Mouse (Mus musculus) midbrain, embryonic 16.5 days (tissue): ENCODE measurements around the gene Atp5l. TPM values are rescaled to one million over a fixed set of nuclear protein-coding genes. Genes with fewer than 3 reads are reported as not detected.

Experiments used
- ATAC-seq: fragments of 200-750 bp; cut with Nextera tagmentation; 2 replicates; pipeline ENCODE4 v1.8.0; 2017; ENCODE audit warnings: moderate TSS enrichment
- H3K27ac ChIP-seq: fragments of 300-500 bp; sonication (generic); 2 replicates; pipeline ENCODE4 v1.5.1; 2014; ENCODE audit warnings: mild to moderate bottlenecking, low read length, mixed read lengths
- H3K27me3 ChIP-seq: fragments of 300-500 bp; sonication (generic); 2 replicates; pipeline ENCODE4 v1.6.1; 2014; ENCODE audit warnings: low read depth, low read length, mixed read lengths; ENCODE audit not compliant: control insufficient read depth, insufficient read depth
- H3K36me3 ChIP-seq: fragments of 300-500 bp; sonication (generic); 2 replicates; pipeline ENCODE4 v1.6.1; 2014; ENCODE audit warnings: mild to moderate bottlenecking, low read length, moderate library complexity, mixed read lengths; ENCODE audit not compliant: control insufficient read depth, insufficient read depth
- H3K4me1 ChIP-seq: fragments of 300-500 bp; sonication (generic); 2 replicates; pipeline ENCODE4 v1.6.1; 2014; ENCODE audit warnings: mild to moderate bottlenecking, low read length, mixed read lengths; ENCODE audit not compliant: control insufficient read depth, insufficient read depth
- H3K4me2 ChIP-seq: fragments of 300-500 bp; sonication (generic); 2 replicates; pipeline ENCODE4 v1.6.1; 2014; ENCODE audit warnings: mild to moderate bottlenecking, low read length, mixed read lengths
- H3K4me3 ChIP-seq: fragments of 300-500 bp; sonication (generic); 2 replicates; pipeline ENCODE4 v1.5.1; 2014; ENCODE audit warnings: low read depth, mild to moderate bottlenecking, low read length, moderate library complexity, mixed read lengths
- H3K9ac ChIP-seq: fragments of 300-500 bp; sonication (generic); 2 replicates; pipeline ENCODE4 v1.6.1; 2014; ENCODE audit warnings: low read depth, low read length, mixed read lengths
- H3K9me3 ChIP-seq: fragments of 300-500 bp; sonication (generic); replicated peaks from 2 replicates; pipeline ENCODE4 v1.6.1; 2014; ENCODE audit warnings: mild to moderate bottlenecking, low read length, mixed read lengths; ENCODE audit not compliant: control insufficient read depth, poor library complexity, severe bottlenecking
- WGBS: fragments of 180-500 bp; shearing (Covaris S2); extraction: QIAGEN DNeasy Blood & Tissue Kit; methylation state at CpG from one replicate; pipeline ENCODE4 v1.1.7; 2014; 5-methylcytosine and 5-hydroxymethylcytosine counted together
- polyA plus RNA-seq: library from polyadenylated mRNA; unstranded; fragments of >200 nt; fragmentation: Nextera tagmentation; extraction: Ambion mirVana; gene quantifications from 2 replicates; pipeline ENCODE4 v1.2.1, GENCODE M21; 2015

Gene Atp5l
- polyA plus RNA-seq, 1 experiment from 2014 or later, result 716 TPM

GRCm38 (mm10) chr9:44946185-44946695 lies 25.7 kb upstream of the Atp5l start:
- Histone ChIP-seq H3K27me3 (no peaks in the 10 kb centered on the region), H3K4me2 (no peak overlapping the region), H3K9me3 (no peaks in the 10 kb centered on the region), H3K27ac (no peak overlapping the region), H3K4me3 (no peak overlapping the region), H3K4me1 (no peaks in the 10 kb centered on the region), H3K36me3 (peaks cover 55% of the 10 kb centered on the region), H3K9ac (no peak overlapping the region)
- ATAC-seq, result no peak
- 92% methylated on average over 7 of the region's 7 CpGs for WGBS

DNA sequence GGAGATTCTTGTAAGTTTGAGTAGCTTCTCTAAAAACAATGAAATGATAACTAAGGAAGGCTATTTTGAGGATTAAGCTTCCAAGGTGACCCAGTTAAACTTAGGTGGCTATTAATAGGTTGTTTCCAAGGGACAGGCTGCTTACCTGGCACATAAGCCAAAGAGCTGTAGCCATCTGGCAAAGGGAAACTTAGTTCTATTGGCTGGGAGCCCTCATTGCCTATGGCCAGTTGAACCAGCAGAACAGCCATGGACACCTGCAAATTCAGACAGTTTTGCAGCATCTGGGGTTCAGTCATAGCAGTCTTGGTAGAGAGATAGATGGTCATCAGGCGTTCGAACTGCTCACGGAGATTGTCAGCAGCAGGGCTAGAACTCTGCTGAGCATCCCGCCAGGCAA lies 21.9 kb upstream of the Atp5l start:
- no peak overlapping the region for H3K9ac ChIP-seq
- no peak overlapping the region for H3K27ac ChIP-seq
- no peak overlapping the region for H3K4me3 ChIP-seq
- no peaks in the 10 kb centered on the region for H3K4me1 ChIP-seq
- ATAC-seq, result no peak
- 96% methylated on average over 4 of the region's 4 CpGs for WGBS
- no peaks in the 10 kb centered on the region for H3K27me3 ChIP-seq
- H3K9me3 ChIP-seq, result no peaks in the 10 kb centered on the region
- peaks cover 46% of the 10 kb centered on the region for H3K36me3 ChIP-seq
- no peak overlapping the region for H3K4me2 ChIP-seq

- 87% methylated on average over 4 of the region's 4 CpGs for WGBS
- H3K27ac ChIP-seq, result no peak overlapping the region
- H3K27me3 ChIP-seq, result no peaks in the 10 kb centered on the region
- ATAC-seq, result no peak
- H3K4me3 ChIP-seq, result no peak overlapping the region
- no peak overlapping the region for H3K9ac ChIP-seq
- no peak overlapping the region for H3K4me2 ChIP-seq
- peaks cover 47% of the 10 kb centered on the region for H3K36me3 ChIP-seq
- no peaks in the 10 kb centered on the region for H3K4me1 ChIP-seq
- H3K9me3 ChIP-seq, result no peaks in the 10 kb centered on the region
Measured at GRCm38 (mm10) chr9:44941756-44942155, 21.2 kb upstream of the Atp5l start.

DNA sequence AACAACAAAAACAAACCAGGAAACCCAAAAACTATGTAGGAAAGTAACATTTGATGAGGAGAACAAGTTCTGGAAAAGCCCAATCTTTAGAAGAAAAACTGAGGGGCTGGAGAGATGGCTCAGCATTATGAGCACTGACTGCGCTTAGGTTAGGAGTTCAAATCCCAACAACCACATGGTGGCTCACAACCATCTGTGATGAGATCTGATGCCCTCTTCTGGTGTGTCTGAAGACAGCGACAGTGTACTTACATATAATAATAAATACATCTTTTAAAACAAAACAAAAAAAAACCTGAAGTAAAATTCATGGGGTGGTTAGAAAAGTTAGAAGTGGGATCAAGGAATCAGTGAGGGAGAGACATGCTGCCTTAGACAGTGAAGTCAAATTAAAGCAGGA lies 1.0 kb upstream of the Atp5l start:
- Histone ChIP-seq H3K4me1 (peaks cover 17% of the 10 kb centered on the region), H3K4me2 (peak overlapping the region; percentile 54), H3K4me3 (peak overlapping the region; percentile 70), H3K9ac (no peak overlapping the region), H3K9me3 (no peaks in the 10 kb centered on the region), H3K36me3 (no peaks in the 10 kb centered on the region), H3K27ac (peak overlapping the region; percentile 94), H3K27me3 (no peaks in the 10 kb centered on the region)
- no peak for ATAC-seq
- WGBS, result 73% methylated on average over 2 of the region's 2 CpGs

DNA sequence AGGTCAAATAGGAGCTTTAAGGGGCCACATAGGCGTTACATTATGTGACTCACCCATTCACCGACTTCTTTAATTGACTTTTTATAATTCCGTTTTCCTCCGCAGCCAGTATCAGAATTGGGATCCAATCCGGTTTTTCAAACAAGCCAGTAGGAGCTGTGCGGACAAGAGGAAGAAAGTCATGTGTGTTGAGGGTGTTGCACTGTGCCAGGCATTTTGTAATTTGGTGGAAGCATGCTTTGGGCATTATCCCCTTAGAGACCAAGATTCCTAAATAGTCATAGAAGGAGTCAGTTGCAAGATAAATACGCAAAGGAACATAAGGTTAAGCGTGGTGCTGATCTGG lies 554 bp upstream of the Atp5l start:
- Histone ChIP-seq H3K27ac (peak overlapping the region; percentile 94), H3K27me3 (no peaks in the 10 kb centered on the region), H3K9ac (peak overlapping the region; percentile 75), H3K36me3 (no peaks in the 10 kb centered on the region), H3K4me1 (peaks cover 17% of the 10 kb centered on the region), H3K4me2 (peak overlapping the region; percentile 54), H3K4me3 (peak overlapping the region; percentile 70), H3K9me3 (no peaks in the 10 kb centered on the region)
- peak; percentile 95 for ATAC-seq
- WGBS, result under 1% methylated on average over 8 of the region's 8 CpGs

GRCm38 (mm10) chr9:44919606-44920005 lies 936 bp downstream of the Atp5l start:
- Histone ChIP-seq H3K36me3 (no peaks in the 10 kb centered on the region), H3K27ac (no peak overlapping the region), H3K4me2 (peak overlapping the region; percentile 92), H3K4me1 (peaks cover 20% of the 10 kb centered on the region), H3K4me3 (peak overlapping the region; percentile 70), H3K9ac (peak overlapping the region; percentile 75), H3K9me3 (no peaks in the 10 kb centered on the region), H3K27me3 (no peaks in the 10 kb centered on the region)
- no peak for ATAC-seq
- whole genome bisulfite sequencing, result 44% methylated on average over 2 of the region's 2 CpGs

- WGBS, result 44% methylated on average over 1 of the region's 1 CpGs
Measured at GRCm38 (mm10) chr9:44916196-44916595, 4.3 kb downstream of the Atp5l start.

DNA sequence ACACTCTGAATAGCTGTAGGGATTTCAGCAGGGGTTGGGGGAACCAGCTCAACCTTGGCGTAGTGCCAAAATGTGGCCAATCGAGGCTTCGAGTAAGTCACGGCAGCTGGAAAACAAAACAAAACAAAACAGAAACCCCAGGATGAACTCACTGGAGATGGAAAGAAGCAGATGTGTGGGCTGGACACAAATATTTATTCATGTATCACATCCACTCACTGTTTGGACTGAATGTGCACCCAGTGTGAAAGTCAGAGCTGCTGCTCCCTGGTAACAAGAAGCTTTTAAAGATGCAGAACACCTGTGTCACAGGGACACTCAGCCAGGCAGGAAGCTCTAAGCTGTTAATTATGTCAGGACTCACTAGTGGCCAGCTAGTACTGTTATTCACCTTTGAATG lies 5.8 kb downstream of the Atp5l start:
- WGBS, result 39% methylated on average over 4 of the region's 4 CpGs
- H3K27ac ChIP-seq, result no peak overlapping the region

More at GRCm38 (mm10) chr9:44916196-44916595, 4.3 kb downstream of the Atp5l start:
- H3K36me3 ChIP-seq, result peaks cover 4% of the 10 kb centered on the region; the same call in 1 of the 2 replicates
- H3K27me3 ChIP-seq, result no peaks in the 10 kb centered on the region
- no peak for ATAC-seq
- no peak overlapping the region for H3K4me3 ChIP-seq
- H3K4me1 ChIP-seq, result peaks cover 13% of the 10 kb centered on the region
- no peak overlapping the region for H3K9ac ChIP-seq
- H3K4me2 ChIP-seq, result no peak overlapping the region
- no peaks in the 10 kb centered on the region for H3K9me3 ChIP-seq
- H3K27ac ChIP-seq, result no peak overlapping the region

DNA sequence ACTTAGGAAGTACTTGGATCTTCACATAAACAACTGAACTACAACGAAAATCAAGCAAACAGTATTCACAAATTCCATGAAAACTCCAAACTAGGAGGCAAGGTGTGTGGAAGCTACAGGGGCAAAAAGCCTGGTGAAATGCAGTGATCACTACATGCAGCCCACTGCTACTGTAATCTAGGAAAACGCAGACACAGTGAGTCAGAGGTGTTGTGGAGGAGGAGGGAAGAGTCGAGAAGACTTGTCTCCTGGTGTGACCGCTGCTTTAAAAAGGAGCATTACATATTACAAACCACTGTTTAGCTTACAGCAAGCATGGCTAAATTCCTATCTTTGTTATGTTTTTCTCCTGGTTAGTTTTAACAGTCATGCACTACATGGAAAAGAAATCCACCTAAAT lies 9.2 kb downstream of the Atp5l start:
- no peaks in the 10 kb centered on the region for H3K27me3 ChIP-seq
- H3K36me3 ChIP-seq, result peaks cover 8% of the 10 kb centered on the region
- no peaks in the 10 kb centered on the region for H3K9me3 ChIP-seq
- no peak overlapping the region for H3K4me3 ChIP-seq
- H3K9ac ChIP-seq, result no peak overlapping the region
- no peak for ATAC-seq
- WGBS, result 96% methylated on average over 4 of the region's 4 CpGs
- no peak overlapping the region for H3K27ac ChIP-seq
- H3K4me1 ChIP-seq, result peaks cover 3% of the 10 kb centered on the region
- no peak overlapping the region for H3K4me2 ChIP-seq

More for the DNA sequence above, 5.8 kb downstream of the Atp5l start:
- H3K4me1 ChIP-seq, result peaks cover 13% of the 10 kb centered on the region
- no peak overlapping the region for H3K4me3 ChIP-seq
- no peak overlapping the region for H3K9ac ChIP-seq
- ATAC-seq, result no peak
- H3K36me3 ChIP-seq, result peaks cover 8% of the 10 kb centered on the region
- H3K4me2 ChIP-seq, result no peak overlapping the region
- no peaks in the 10 kb centered on the region for H3K27me3 ChIP-seq
- no peaks in the 10 kb centered on the region for H3K9me3 ChIP-seq
